Comparison of ENCODE assay signal across 8 mouse cellular contexts in the genomic region with DNA sequence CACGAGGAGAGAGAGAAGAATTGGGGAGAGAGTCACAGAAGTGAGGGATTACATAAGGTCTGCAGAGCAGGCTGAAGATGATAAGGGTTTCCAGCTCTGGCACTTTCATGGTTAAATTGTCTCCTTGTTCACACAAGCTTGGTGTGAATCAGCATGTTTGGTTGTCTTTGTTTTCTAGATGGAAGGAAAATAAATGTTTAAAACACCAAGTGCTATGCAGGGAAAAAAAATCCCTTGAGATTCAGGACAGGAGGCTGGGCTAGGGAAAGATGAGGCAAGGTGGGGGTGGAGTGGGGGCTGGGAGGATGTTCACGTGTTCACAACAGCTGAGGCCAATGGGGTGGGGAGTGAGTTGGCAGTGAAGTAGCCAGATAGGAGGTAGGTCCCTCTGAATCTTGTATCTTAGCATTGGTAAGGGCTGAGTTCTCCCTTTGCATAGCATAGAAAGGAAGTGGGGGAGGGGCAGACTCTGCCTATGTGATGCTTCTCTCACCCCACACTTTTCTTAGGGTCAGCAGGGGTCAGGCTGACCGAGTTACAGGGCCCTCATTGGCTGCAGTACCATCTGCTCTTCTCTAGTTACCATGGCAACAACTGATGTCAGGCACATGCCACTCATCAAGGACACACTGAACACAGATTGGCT. TPM values are rescaled to one million over a fixed set of nuclear protein-coding genes. Genes with fewer than 3 reads are reported as not detected.
DNase-seq lines count a peak whose midpoint lies in the region; ATAC-seq and TF ChIP-seq lines count a peak whose summit lies in the region.

No protein-coding gene starts in this region.

- peak overlapping the region; percentile 45 for H3K4me2 ChIP-seq in midbrain, postnatal 0 days (ENCODE audit: low read depth, low read length, poor library complexity, severe bottlenecking)

- no peaks in the 10 kb centered on the region for H3K27me3 ChIP-seq in midbrain, postnatal 0 days (ENCODE audit: insufficient read depth, low read length)

- H3K4me1 ChIP-seq in midbrain, postnatal 0 days (ENCODE audit: insufficient read depth, low read length) = peaks cover 10% of the 10 kb centered on the region; the same call in 1 of the 2 replicates

- no peaks in the 10 kb centered on the region for H3K9me3 ChIP-seq in midbrain, postnatal 0 days (ENCODE audit: low read length)

- H3K27ac ChIP-seq in midbrain, postnatal 0 days (ENCODE audit: low read depth, low read length) = peak overlapping the region; percentile 82

- H3K4me3 ChIP-seq in midbrain, postnatal 0 days (ENCODE audit: low read depth, low read length) = peak overlapping the region; percentile 14; the same call in 1 of the 2 replicates

- peak; percentile 97 for ATAC-seq in midbrain, postnatal 0 days (ENCODE audit: low FRiP score)

- 0% methylated on average over 3 of the region's 3 CpGs for WGBS in midbrain, postnatal 0 days

- H3K36me3 ChIP-seq in midbrain, postnatal 0 days (ENCODE audit: insufficient read depth, low read length) = no peaks in the 10 kb centered on the region

- TF ChIP-seq CTCF in midbrain, postnatal 0 days (IDR thresholded peaks at IDR 0.05) = no peak

- H3K9ac ChIP-seq in midbrain, postnatal 0 days (replicated peaks; ENCODE audit: low read length, poor library complexity, severe bottlenecking) = 0 out of 2 replicates have a peak overlapping the region, but pooled peaks have one; percentile 30

- peak; percentile 39 for DNase-seq in ovary, postnatal 36 days (ENCODE audit: low spot score)
- no peak for DNase-seq in ovary, postnatal 10 days (ENCODE audit: low spot score)
- DNase-seq in cerebellum, postnatal 25 days = peak; percentile 72 to 77
- peak; percentile 29 to 56 for DNase-seq in frontal cortex, postnatal 25 days (ENCODE audit: low spot score in 2 of 2)
- peak; percentile 51 to 83 for DNase-seq in left cerebral cortex, adult 8-10 months (ENCODE audit: low spot score in 2 of 2)
- peak; percentile 92 for DNase-seq in midbrain, postnatal 0 days (ENCODE audit: low spot score)
- no peak for DNase-seq in adipocyte (ENCODE audit: low spot score)
- DNase-seq in urinary bladder, adult 18-20 months (ENCODE audit: low spot score in 2 of 2) = no peak

RNA-seq across cellular contexts. Expression of gene Tspyl4, which starts 19.5 kb away (rescaled TPM):
- 100 to 1,000 TPM; 388 to 444 (median 418) TPM for total RNA-seq in left cerebral cortex, adult 8-10 months (2022)
- 579 and 597 TPM in 2 replicates for total RNA-seq in midbrain, postnatal 0 days (2014; rRNA removed)
- polyA plus RNA-seq in midbrain, postnatal 0 days (2015; fragmentation: Nextera tagmentation; extraction: Ambion mirVana) = 508 and 510 TPM in 2 replicates

RNA-seq across cellular contexts. Expression of gene Tspyl1, which starts 34.7 kb away (rescaled TPM):
- total RNA-seq in left cerebral cortex, adult 8-10 months (2022) = 100 to 1,000 TPM; 159 to 186 (median 174) TPM
- 93.3 and 94.2 TPM in 2 replicates for total RNA-seq in midbrain, postnatal 0 days (2014; rRNA removed)
- 129 and 139 TPM in 2 replicates for polyA plus RNA-seq in midbrain, postnatal 0 days (2015; fragmentation: Nextera tagmentation; extraction: Ambion mirVana)

Comparison
In these comparisons a context has a peak if more than half of its experiments do, and no peak if none do; other contexts are left out.
1. DNase-seq: peak in ovary, postnatal 36 days (single experiment), cerebellum, postnatal 25 days (2 of 2), frontal cortex, postnatal 25 days (2 of 2), left cerebral cortex, adult 8-10 months (2 of 2) and midbrain, postnatal 0 days (single experiment); none in ovary, postnatal 10 days (single experiment), adipocyte (single experiment) and urinary bladder, adult 18-20 months (0 of 2).